Mouse (Mus musculus) forebrain, embryonic 13.5 days (tissue): ENCODE data around the gene Fam20c. TPM values are rescaled to one million over a fixed set of nuclear protein-coding genes. Genes with fewer than 3 reads are reported as not detected.

Experiments used
- ATAC-seq: fragments of 200-750 bp; cut with Nextera tagmentation; 2 replicates; pipeline ENCODE4 v1.8.0; 2017
- H3K27ac ChIP-seq: fragments of 300-500 bp; sonication (generic); 2 replicates; pipeline ENCODE4 v1.5.1; 2015; ENCODE audit warnings: inconsistent platforms, mild to moderate bottlenecking, moderate library complexity
- H3K27me3 ChIP-seq: fragments of 300-500 bp; sonication (generic); 2 replicates; pipeline ENCODE4 v1.6.1; 2015; ENCODE audit warnings: mild to moderate bottlenecking, inconsistent platforms
- H3K36me3 ChIP-seq: fragments of 300-500 bp; sonication (generic); 2 replicates; pipeline ENCODE4 v1.6.1; 2015; ENCODE audit warnings: mild to moderate bottlenecking, inconsistent platforms; ENCODE audit not compliant: poor library complexity, severe bottlenecking
- H3K4me1 ChIP-seq: fragments of 300-500 bp; sonication (generic); 2 replicates; pipeline ENCODE4 v1.6.1; 2015; ENCODE audit warnings: inconsistent platforms
- H3K4me2 ChIP-seq: fragments of 300-500 bp; sonication (generic); 2 replicates; pipeline ENCODE4 v1.6.1; 2015; ENCODE audit warnings: inconsistent platforms, mild to moderate bottlenecking, moderate library complexity
- H3K4me3 ChIP-seq: fragments of 300-500 bp; sonication (generic); 2 replicates; pipeline ENCODE4 v1.5.1; 2015; ENCODE audit warnings: mild to moderate bottlenecking, inconsistent platforms
- H3K9ac ChIP-seq: fragments of 300-500 bp; sonication (generic); 2 replicates; pipeline ENCODE4 v1.6.1; 2015; ENCODE audit warnings: mild to moderate bottlenecking, inconsistent platforms
- H3K9me3 ChIP-seq: fragments of 300-500 bp; sonication (generic); replicated peaks from 2 replicates; pipeline ENCODE4 v1.6.1; 2016; ENCODE audit warnings: inconsistent platforms
- WGBS: fragments of 180-500 bp; shearing (Covaris S2); methylation state at CpG from one replicate; pipeline ENCODE4 v1.1.7; 2015; 5-methylcytosine and 5-hydroxymethylcytosine counted together
- polyA plus RNA-seq: library from polyadenylated mRNA; unstranded; fragments of >200 nt; fragmentation: Nextera tagmentation; extraction: Ambion mirVana; gene quantifications from 2 replicates; pipeline ENCODE4 v1.2.1, GENCODE M21; 2015

The Fam20c gene
- polyA plus RNA-seq, 1 experiment from 2014 or later, result 22.6 TPM

DNA sequence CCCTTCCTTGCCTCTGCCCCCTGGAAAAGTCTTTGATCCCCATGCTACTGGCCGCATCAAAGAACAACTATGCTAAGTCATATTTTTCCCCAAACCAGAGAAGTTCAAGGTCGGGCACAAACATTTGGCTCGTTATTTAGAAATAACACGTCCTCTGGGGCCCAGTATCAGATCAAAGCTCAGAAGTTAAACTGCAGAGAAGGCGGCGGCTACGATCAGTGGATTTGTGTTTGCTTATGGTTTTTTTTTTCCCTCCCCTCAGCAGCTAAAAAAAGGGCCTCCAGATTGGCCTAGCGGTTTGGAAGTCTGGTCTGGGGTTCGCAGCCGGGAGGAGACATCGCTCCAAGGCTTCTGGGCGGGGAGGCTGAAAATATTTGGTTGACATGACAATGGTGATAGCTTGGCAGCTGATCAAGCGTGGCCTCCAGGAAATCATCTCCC, 103.5 kb downstream of the Fam20c start:
- H3K36me3 ChIP-seq, result no peaks in the 10 kb centered on the region
- H3K4me3 ChIP-seq, result no peak overlapping the region
- H3K27ac ChIP-seq, result no peak overlapping the region
- WGBS, result 63% methylated on average over 13 of the region's 13 CpGs
- no peaks in the 10 kb centered on the region for H3K9me3 ChIP-seq
- H3K4me2 ChIP-seq, result no peak overlapping the region
- no peak for ATAC-seq
- H3K4me1 ChIP-seq, result no peaks in the 10 kb centered on the region
- no peak overlapping the region for H3K9ac ChIP-seq
- H3K27me3 ChIP-seq, result no peaks in the 10 kb centered on the region

Other genes starting within 250 kb of the Fam20c start
- not detected in 2 replicates for gene 1700123K08Rik, start 189.8 kb upstream of the Fam20c start, polyA plus RNA-seq
- gene Zfp68, start 134.8 kb upstream of the Fam20c start, polyA plus RNA-seq, result 93.5 and 96.6 TPM in 2 replicates
- 19.5 and 21.9 TPM in 2 replicates for gene A430033K04Rik, start 131.7 kb upstream of the Fam20c start, polyA plus RNA-seq
- not detected in 2 replicates for gene Gm5294, start 65.6 kb downstream of the Fam20c start, polyA plus RNA-seq
- gene Pdgfa, start 242.9 kb downstream of the Fam20c start, polyA plus RNA-seq, result 7.7 and 10.3 TPM in 2 replicates